ENCODE assay signal across 14 mouse cellular contexts in the genomic region with DNA sequence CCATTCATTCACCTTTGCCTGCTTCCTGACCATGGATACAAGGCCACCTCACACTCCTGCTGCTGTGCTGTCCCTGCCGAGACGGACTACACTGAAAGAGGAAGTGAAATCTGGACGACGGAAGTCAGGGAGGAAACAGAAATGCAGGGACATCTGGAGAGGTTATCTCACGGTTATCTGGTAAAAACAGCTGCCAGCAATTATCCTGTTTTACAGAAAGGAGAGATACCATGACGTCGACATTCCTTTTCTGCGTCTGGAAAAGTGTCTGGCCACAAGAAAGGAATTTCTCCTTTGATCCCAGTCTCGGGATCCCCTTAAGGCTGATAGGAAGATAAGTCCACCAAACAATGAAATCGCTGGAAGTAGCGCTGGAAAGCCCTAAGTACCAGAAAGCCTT. TPM values are rescaled to one million over a fixed set of nuclear protein-coding genes. Genes with fewer than 3 reads are reported as not detected.
DNase-seq lines count a peak whose midpoint lies in the region; ATAC-seq lines count a peak whose summit lies in the region.
"Had no signal": no experiment of that assay in that cellular context is flagged by ENCODE, and none has a peak within 500 bp of the region (broad histone marks: within the 10 kb centered on the region; RNA-seq: fewer than 3 reads in every experiment).

No protein-coding gene starts in this region.

- H3K9me3 ChIP-seq in heart, embryonic 10.5 days, result no peaks in the 10 kb centered on the region
- H3K9me3 ChIP-seq in midbrain, embryonic 10.5 days (replicated peaks), result no peaks in the 10 kb centered on the region
- H3K9me3 ChIP-seq in midbrain, embryonic 15.5 days, result no peaks in the 10 kb centered on the region
- H3K9me3 ChIP-seq: forebrain, embryonic 15.5 days; hindbrain, embryonic 12.5 days; liver, embryonic 15.5 days had no signal

- H3K4me2 ChIP-seq in midbrain, embryonic 15.5 days, result no peak overlapping the region
- H3K4me2 ChIP-seq: forebrain, embryonic 15.5 days; hindbrain, embryonic 12.5 days; liver, embryonic 15.5 days had no signal

- no peak for ATAC-seq in midbrain, embryonic 15.5 days (replicated peaks)
- peak; percentile 63; the same call in 1 of the 2 replicates for ATAC-seq in monocyte, adult 5-6 weeks (replicated peaks; ENCODE audit: insufficient number of reproducible peaks, low FRiP score, low TSS enrichment, poor library complexity, severe bottlenecking)
- ATAC-seq: forebrain, embryonic 15.5 days had no signal

- WGBS in heart, embryonic 10.5 days, result 10% methylated on average over 11 of the region's 11 CpGs
- WGBS in midbrain, embryonic 10.5 days, result 64% methylated on average over 11 of the region's 11 CpGs
- WGBS in midbrain, embryonic 15.5 days, result 62% methylated on average over 11 of the region's 11 CpGs

- no peaks in the 10 kb centered on the region for H3K27me3 ChIP-seq in heart, embryonic 10.5 days (ENCODE audit: insufficient read depth, poor library complexity, severe bottlenecking)
- H3K27me3 ChIP-seq in midbrain, embryonic 10.5 days (ENCODE audit: low read depth, poor library complexity, severe bottlenecking), result no peaks in the 10 kb centered on the region
- H3K27me3 ChIP-seq in midbrain, embryonic 15.5 days (replicated peaks), result no peaks in the 10 kb centered on the region
- H3K27me3 ChIP-seq: forebrain, embryonic 15.5 days; hindbrain, embryonic 12.5 days; liver, embryonic 15.5 days had no signal

- no peak overlapping the region for H3K27ac ChIP-seq in heart, embryonic 10.5 days
- H3K27ac ChIP-seq in midbrain, embryonic 10.5 days (replicated peaks), result 0 out of 2 replicates have a peak overlapping the region, but pooled peaks have one; percentile 9
- H3K27ac ChIP-seq in midbrain, embryonic 15.5 days, result no peak overlapping the region
- H3K27ac ChIP-seq: forebrain, embryonic 15.5 days; hindbrain, embryonic 12.5 days; liver, embryonic 15.5 days had no signal

- no peaks in the 10 kb centered on the region for H3K36me3 ChIP-seq in heart, embryonic 10.5 days
- H3K36me3 ChIP-seq in midbrain, embryonic 10.5 days, result no peaks in the 10 kb centered on the region
- H3K36me3 ChIP-seq in midbrain, embryonic 15.5 days (replicated peaks), result no peaks in the 10 kb centered on the region
- H3K36me3 ChIP-seq: forebrain, embryonic 15.5 days; hindbrain, embryonic 12.5 days; liver, embryonic 15.5 days had no signal

- H3K9ac ChIP-seq in midbrain, embryonic 15.5 days, result no peak overlapping the region
- H3K9ac ChIP-seq: forebrain, embryonic 15.5 days; hindbrain, embryonic 12.5 days; liver, embryonic 15.5 days had no signal

- DNase-seq in heart, adult 11 months, result peak; percentile 98
- no peak for DNase-seq in heart, embryonic 10.5 days (ENCODE audit: low spot score)
- no peak for DNase-seq in midbrain, embryonic 10.5 days (ENCODE audit: low spot score)
- DNase-seq in forelimb bud, embryonic 11.5 days (ENCODE audit: low read depth, low spot score), result peak; percentile 47
- DNase-seq in cerebellum, adult 11-12 months, result no peak
- DNase-seq in gastrocnemius, postnatal 10 days, result no peak
- DNase-seq: cerebellum, postnatal 36 days had no signal

- H3K4me1 ChIP-seq in heart, embryonic 10.5 days, result 0 out of 2 replicates have a peak, but pooled peaks cover 5% of the 10 kb centered on the region
- no peaks in the 10 kb centered on the region; the same call in 1 of the 2 replicates for H3K4me1 ChIP-seq in midbrain, embryonic 10.5 days
- H3K4me1 ChIP-seq in midbrain, embryonic 15.5 days, result no peaks in the 10 kb centered on the region
- H3K4me1 ChIP-seq: forebrain, embryonic 15.5 days; liver, embryonic 15.5 days had no signal

- no peak overlapping the region for H3K4me3 ChIP-seq in heart, embryonic 10.5 days
- H3K4me3 ChIP-seq in midbrain, embryonic 10.5 days, result no peak overlapping the region
- no peak overlapping the region for H3K4me3 ChIP-seq in midbrain, embryonic 15.5 days
- H3K4me3 ChIP-seq: forebrain, embryonic 15.5 days; hindbrain, embryonic 12.5 days; liver, embryonic 15.5 days; myocyte had no signal

RNA-seq across cellular contexts. Expression of a gene that starts 5.2 kb away (rescaled TPM):
- not detected in 2 replicates for polyA plus RNA-seq in heart, embryonic 10.5 days (2016; fragmentation: Nextera tagmentation; extraction: Ambion mirVana)
- polyA plus RNA-seq in midbrain, embryonic 10.5 days (2016; fragmentation: Nextera tagmentation; extraction: Ambion mirVana), result not detected in 2 replicates
- 0.23 and 0.65 TPM in 2 replicates for polyA plus RNA-seq in midbrain, embryonic 15.5 days (2015; fragmentation: Nextera tagmentation; extraction: Ambion mirVana)
- not detected in 3 replicates for total RNA-seq in monocyte, adult 5-6 weeks (2017)
- total RNA-seq in gastrocnemius, postnatal 10 days (2021), result not detected
- total RNA-seq: adrenal gland, postnatal 4 days had no signal
- polyA plus RNA-seq: liver, embryonic 15.5 days; myocyte had no signal

RNA-seq across cellular contexts. Expression of a gene that starts 5.7 kb away (rescaled TPM):
- polyA plus RNA-seq in heart, embryonic 10.5 days (2016; fragmentation: Nextera tagmentation; extraction: Ambion mirVana), result 31.5 and 36.8 TPM in 2 replicates
- polyA plus RNA-seq in midbrain, embryonic 10.5 days (2016; fragmentation: Nextera tagmentation; extraction: Ambion mirVana), result 29.0 and 37.6 TPM in 2 replicates
- 79.5 and 81.7 TPM in 2 replicates for polyA plus RNA-seq in midbrain, embryonic 15.5 days (2015; fragmentation: Nextera tagmentation; extraction: Ambion mirVana)
- total RNA-seq in monocyte, adult 5-6 weeks (2017), result 73.0 to 131 TPM (median 84.8 TPM) in 3 replicates
- 10 to 100 TPM; 42.6 to 51.8 TPM for total RNA-seq in gastrocnemius, postnatal 10 days (2021)

Comparison
In these comparisons a context has a peak if more than half of its experiments do, and no peak if none do; other contexts are left out.
1. DNase-seq: peak in heart, adult 11 months (single experiment) and forelimb bud, embryonic 11.5 days (single experiment); none in heart, embryonic 10.5 days (single experiment), midbrain, embryonic 10.5 days (single experiment), cerebellum, adult 11-12 months (single experiment) and gastrocnemius, postnatal 10 days (single experiment).